Mouse (Mus musculus) thymus, postnatal 25 days (tissue): ENCODE measurements around the gene Pdik1l.
"Not testable (repeated sequence)": the region's sequence is repeated elsewhere in the genome, so short reads cannot be mapped to it uniquely, and the experiment has no call there.

Source experiments
- DNase-seq: peaks from one replicate; pipeline ENCODE4 v3.0.0; 2022

The Pdik1l gene

DNA sequence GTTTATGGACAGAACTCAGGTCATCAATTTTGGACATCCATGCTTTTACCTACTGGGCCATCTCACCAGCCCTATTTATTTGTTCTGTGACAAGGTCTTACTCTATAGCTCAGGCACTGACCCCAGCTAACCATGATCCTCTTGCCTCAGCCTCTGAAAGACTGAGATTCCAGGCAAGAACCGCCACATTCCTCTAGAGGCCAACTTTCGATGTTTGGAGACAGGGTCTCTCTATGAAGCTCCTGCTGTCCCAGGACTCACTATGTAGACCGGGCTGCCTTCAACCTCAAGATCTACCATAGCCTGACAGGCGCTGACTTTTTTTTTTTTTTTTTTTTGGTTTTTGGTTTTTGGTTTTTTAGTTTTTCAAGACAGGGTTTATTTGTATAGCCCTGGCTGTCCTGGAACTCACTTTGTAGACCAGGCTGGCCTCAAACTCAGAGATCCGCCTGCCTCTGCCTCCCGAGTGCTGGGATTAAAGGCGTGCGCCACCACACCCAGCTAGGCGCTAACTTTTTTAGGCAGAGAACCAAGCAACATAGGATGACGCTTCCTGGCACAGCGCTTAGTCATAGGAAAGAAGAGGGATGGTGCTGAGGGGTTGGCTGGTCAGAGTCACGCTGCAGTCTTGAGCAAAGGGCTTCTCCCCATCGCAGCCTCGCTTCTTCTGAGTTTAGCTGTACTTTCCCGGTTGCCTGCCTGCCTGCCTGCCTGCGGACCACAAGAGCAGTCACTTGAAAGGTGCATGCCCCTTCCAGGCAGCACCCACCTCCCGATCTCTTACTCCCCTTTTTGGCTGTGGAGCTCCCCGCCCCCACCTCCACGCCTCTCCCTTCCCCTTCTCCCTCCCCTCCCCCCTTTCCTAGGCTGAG, 11.2 kb upstream of the Pdik1l start:
- no peak for DNase-seq

DNA sequence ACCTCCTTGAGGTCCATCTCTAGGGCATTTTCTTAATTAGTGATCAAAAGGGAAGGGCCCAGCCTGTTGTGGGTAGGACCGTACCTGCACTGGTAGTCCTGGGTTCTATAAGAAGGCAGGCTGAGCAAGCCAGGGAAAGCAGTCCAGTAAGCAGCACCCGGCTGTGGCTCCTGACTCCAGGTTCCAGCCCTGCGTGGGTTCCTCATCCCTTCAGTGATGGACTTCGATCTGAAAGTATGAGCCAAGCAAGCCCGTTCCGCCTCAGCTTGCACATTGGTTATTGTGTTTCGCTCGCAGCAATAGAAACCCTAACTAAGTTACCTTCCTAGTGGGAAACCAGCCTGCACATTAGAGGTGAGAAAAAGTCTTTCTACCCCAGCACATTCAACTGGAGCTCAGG, 9.7 kb upstream of the Pdik1l start:
- no peak for DNase-seq

DNA sequence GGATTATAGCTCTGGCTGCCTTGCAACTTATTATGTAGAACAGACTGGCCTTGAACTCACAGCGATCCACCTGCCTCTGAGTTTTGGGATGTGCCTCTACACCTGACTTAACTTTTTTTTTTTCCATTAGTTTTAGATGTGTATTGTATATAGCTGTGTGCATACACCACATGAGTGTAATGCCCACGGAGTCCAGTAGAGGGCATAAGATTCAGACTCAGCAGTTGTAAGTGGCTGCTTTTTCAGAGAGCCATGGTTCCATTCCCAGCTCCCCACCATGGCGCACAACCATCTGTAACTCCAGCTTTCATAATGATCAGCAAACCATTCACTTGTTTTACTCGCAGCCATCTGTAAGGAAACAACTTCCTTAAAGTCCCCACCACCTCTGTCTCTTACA, 8.8 kb upstream of the Pdik1l start:
- no peak for DNase-seq

DNA sequence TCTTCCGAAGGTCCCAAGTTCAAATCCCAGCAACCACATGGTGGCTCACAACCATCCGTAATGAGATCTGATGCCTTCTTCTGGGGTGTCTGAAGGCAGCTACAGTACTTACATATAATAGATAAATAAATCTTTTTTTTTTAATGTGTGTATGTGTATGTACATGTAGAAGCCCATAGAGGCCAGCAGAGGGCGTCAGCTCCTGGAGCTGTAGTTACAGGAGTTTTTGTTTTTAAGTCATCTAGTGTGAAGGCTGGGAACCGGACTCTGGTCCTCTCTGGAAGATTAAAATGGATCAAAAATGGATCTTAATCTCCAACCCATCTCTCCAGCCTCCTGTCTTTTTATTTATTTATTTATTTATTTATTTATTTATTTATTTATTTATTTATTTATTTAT, 8.4 kb upstream of the Pdik1l start:
- not testable (repeated sequence) for DNase-seq

DNA sequence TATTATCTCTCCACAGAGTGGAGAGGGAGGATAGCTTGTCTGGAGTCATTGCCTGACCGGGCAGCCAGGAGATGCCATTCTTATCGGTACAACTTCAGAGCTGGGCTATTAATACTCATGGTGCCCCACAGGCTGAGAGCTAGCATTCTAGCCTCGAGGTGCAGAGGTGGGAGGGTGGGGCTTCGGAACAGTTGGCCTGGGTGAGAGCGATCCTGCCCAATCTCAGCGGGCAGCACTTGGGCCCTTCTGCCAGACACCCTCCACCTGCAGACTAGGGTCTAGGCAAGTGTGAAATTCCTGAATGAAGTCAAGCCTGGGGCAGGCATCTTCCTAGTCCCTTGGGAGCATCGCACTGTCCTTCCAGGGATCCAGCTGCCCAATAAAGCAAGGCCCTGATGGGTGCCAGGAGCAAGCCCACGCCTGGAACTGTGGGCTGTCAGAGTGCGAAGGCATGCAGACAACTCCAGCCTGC, 6.0 kb upstream of the Pdik1l start:
- DNase-seq = no peak

DNA sequence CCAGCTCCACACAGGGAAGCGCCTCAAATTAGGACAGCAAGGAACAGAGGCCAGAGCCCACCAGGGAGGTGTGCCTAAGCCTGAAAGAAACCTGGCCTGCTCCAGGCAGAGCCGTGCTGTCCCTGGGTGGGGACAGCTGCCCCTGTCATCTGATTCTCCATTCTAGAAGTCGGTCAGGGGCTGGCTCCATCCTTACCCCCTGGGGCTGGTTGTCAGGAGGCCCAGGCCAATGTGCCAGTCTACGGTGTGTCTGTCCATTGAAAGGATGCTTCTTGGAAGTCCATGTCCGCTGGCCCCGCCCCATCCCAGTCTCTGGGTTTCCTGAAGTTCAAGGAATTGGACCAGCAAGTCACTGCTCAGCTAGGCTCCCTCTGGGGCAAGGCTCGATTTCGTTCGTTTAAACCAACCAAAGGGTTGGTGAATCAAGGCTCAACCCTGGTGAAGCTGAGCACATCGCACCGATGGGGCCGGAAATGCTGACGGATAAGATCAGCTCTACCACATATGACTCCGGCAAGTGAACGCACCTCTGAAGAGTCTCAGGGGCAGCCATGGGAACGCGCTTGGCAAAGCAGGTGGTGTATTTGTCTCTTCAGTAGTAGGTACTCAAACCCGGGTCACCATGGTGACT, 5.5 kb upstream of the Pdik1l start:
- DNase-seq = no peak

DNA sequence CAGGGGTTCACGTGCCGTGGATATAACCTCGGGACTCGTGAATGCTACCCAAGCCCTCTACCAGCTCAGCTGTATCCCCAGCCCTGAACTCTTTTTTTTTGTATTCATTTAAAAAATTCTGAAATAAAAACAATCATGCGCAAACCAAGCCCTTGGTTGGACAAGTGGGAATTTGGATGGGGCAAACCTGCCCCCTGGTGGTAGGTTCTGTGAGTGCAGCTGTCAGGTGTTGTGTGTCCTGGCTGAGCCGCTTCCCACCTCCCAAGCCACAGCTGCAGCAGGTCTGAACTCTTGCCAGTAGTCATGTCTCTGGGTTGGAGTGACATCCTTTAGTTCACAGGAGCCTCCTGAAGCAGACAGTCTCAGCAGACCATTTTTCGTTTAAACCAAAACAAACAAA, 4.4 kb upstream of the Pdik1l start:
- peak; percentile 84 for DNase-seq

DNA sequence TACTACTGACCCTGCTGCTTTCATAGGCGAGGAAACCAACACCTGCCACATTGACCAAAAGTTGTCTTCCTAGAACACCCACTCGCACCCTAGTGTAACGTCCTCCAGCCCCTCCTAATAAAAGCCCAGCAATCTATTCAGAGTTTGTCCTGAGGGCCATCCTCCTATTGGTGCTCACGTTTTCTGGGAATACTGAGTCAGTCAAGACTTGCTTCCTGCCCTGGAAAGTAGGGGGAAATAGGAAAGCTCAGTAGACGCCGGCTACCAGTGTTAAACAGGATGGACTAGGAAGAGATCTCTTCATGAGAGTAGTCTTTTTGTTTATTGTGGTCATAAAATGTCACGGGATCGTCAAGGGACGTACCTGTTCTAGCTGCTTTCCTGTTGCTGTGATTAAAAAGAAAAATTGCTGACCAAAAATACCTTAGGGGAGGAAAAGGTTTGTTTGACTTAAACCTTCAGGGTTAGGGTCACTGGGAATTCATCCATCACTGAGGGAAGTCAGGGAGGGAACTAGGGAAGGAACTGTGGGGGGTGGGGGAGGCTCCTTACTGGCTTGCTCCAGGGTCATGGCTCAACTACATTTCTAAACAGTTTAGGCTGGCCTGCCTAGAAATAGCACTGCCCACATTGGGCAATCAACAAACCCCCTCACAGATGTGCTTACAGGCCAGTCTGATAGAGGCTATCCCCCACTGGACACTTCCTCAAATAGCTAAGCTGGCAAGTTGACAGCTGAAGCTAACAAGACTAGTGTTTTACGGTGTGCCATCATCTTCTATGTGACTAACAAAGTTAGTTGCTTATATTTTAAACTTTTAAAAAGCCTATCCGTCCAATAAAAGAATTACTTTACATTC, 932 bp upstream of the Pdik1l start:
- DNase-seq = no peak

DNA sequence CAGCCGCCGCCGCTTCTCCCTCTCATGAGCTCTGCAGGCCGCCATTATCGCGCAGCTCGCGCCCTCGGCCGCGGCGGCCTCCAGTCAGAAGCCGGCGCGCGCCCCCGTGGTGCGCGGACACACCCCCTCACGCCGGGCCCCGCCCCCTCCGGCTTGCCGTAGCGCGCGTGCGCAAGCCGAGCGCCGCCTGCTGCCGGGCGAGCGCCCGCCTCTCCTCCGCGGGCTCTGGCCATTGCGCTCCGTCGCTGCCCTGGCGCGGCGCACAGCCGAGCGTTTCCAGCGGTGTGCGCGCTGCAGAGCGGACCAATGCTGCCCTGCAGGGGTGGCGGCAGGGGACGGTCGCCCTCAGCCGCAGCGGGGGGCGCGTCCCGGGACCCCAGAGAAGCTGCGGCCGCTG, 529 bp downstream of the Pdik1l start:
- peak; percentile 98 for DNase-seq

DNA sequence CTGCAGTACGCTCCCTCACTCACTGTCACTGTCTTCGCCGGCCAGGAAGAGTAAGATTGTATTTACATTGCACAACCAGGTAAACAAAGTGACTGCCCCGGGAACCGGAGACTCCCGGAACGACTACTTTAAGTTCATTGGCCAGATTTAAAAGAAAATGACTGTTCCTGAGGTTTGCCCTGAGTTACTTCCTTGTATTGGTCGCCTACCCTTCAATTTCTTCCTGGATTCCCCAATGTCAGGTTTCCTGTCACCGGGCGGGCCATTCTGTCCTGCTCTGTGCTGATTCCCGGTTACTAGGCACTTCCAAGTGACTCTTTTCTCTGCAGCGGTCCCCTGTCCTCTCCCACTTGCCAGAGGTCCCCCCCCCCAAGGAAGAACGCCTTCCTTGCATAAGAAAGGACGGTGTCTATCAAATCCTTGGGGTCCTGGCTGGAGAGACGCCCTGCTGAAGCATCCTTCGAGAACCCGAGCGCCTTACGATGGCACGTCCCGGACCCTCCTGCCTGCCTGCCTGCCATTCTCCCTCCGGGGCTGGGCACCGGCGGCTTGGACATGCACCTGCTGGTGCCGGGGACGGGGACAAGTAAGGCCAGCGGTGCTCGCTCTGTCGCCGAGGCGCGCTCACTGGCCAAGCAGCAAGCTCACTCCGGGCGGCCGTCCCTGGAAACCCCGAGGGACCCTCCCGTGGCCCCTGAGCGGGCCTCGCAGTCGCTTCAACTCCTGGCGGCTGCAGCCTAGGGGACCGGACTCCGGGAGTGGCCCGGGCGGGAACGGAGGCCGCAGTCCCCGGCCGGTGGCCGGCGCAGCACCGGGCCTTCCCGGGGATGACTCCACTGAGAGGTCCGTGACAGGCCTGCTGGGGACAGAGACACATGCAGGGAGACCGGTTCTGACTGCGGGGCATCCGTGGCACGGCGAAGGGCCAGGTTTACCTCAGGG, 1.2 kb downstream of the Pdik1l start:
- DNase-seq = no peak

DNA sequence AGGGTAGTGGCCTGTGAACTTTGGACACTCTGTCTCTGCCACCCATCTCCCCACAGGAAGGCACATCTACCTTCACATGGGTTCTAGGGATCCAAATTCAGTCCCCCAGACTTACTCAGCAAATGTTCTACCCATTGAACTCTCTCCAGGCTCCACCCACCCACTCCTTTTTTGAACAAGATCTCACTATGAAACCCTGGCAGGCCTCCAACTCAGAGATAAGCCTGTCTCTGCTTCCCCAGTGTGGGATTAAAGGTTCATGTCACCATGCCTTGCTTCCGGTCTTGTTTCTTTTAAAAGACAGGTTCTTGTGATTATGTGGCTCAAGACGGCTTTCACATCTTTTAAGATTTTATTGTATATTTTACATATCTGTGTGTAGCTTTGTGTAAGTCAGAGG, 2.8 kb downstream of the Pdik1l start:
- DNase-seq = no peak

DNA sequence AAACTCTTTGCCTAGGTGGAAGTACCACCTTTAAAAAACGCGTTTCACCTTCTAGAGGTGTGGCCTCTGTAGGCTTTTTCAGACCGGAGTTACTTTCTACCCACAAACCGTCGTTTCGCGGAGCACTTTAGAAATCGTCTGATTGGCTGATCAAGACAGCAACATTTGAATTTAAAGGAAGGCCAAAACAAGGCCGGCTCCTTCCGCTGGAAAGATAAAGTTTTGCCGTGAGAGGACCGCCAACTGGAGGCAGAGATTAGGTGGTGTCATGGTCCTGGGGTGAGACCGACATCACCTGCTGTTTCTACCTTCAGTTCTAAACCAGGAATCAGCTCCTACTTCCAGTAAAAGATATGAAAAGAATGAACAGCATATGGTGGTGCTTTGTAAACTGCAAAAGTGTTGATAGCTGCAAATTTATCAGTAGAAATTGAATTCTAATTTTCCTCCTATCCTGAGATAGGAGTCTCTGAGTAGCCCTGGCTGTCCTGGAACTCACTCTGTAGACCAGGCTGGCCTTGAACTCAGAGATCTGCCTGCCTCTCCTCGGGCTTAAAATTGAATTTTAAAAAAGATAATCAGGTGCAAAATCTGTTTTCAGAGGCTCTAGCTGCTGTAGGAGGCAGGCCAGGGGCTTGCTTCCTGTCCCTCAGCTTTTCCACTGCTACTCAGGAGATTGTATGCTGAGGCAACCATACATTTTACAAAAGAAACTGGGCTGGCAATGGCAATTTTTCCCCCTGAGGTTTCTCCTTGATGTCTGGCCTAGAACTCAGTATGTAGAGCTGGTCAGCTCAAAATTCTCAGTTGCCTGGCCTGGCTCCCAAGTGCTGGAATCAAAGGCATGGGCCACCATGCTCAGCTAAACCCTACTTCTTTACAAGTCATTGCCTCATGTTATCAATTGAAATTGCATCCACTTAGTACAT, 14.0 kb downstream of the Pdik1l start:
- DNase-seq = peak; percentile 72

DNA sequence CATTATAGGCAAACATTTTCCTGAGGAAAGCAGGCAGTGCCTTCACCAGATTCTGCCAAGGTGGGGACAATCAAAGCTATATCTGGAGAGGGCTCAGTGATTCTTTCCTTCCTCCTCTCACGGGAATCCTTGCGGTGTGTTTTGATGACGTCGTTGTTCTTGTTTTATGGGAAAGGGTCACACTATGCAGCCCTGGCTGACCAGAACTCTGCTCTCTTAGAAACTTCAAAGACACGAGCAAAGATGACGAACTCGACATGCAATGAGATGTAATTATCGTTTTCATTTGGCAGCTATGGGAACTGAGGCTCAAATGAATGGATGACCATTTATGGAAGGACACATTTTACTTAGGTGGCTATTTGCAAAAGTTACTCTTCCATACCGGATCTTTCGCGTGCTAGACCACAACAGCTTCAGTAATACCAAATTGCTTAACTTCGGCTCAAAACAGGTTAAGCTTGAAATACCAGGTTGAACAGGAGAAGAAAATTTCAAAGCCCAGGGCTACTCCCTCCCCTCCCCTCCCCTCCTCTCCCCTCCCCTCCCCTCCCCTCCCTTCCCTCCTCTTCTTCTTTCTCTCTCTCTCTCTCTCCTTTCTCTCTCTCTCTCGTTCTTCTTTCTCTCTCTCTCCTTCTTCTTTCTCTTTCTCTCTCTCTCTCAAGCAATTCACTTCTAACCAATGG, 14.8 kb downstream of the Pdik1l start:
- DNase-seq = peak; percentile 21

DNA sequence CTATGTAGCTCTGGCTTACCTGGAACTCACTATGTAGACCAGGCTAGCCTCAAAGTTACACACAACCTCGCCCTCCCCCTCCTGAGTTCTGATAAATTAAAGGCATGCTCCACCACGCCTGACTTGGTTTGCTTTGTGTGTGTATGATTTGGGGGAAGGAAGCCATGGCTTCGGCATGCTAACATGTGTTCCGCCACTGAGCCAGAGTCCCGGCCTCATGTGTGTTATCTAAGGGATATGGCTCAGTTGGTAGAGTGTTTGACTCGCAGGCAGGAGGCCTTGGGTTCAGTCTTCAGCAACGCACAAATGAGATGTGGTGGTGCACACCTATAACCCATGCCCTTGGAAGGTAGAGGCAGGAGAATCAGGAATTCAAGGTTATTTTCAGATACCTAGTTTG, 15.7 kb downstream of the Pdik1l start:
- no peak for DNase-seq

DNA sequence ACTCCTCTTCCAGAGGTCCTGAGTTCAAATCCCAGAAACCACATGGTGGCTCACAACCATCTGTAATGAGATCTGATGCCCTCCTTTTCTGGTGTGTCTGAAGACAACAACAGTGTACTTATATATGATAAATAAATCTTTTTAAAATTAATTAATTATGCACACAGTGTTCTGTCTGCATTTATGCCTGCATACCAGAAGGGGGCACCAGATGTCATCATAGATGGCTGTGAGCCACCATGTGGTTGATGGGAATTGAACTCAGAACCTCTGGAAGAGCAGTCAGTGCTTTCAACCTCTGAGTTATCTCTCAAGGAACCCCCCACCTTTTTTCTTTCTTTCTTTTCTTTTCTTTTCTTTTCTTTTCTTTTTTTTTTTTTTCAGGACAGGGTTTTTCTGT, 18.1 kb downstream of the Pdik1l start:
- not testable (repeated sequence) for DNase-seq

DNA sequence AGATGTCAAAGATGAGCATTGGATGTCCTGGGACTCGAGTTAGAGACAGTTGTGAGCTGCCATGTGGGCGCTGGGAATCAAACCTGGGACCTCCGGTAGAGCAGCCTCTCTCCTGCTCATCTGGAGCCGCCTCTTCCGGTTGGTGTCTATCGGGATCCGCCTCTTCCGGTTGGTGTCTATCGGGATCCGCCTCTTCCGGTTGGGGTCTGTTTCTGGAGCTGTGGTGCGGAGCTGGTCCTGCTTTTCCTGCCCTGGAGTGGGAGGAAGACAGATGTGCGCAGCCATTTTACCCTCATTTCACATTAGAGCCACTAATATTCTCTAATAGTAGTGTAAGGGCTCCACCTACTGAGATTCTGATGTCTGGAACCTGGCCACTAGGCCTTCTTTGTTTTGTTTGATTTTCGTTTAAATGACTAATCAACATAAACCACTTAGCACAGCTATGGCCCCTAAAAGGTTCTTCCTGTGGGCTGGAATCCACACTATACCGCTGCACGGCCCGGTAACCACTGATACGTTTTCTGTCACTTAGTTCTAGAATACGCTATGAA, 19.5 kb downstream of the Pdik1l start:
- DNase-seq = no peak

DNA sequence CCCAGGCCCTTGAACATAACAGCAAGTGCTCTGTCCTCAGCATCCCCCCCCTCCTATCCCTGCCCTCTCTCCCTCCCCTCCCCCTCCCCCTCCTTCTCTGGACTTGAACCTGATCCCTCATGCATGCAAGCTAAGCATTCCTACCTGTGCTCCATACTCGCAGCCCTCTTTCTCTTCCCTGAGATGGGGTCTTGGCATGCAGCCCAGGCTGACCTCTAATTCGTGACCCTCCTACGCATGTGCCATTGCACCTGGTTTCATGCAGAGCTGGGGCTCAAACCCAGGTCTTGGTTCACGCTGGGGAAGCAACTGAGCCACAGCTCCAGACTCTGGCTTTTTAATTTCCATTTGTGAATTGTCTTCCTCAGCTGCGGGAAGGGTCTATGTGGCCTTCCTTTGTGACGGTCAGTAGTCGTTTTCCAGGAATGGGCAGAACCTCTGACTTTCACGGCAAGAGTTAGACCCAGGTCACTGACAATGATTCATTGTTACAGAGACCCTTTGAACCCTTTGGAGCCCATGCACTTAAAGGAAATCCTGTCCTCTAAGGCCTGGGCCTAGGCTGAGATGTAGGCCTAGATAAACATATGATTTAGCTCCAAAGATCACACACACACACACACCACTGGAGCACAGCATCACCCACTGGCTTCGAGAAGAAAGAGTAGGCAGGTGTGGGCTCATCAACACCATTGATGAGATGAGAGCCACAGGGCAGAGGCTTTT, 21.7 kb downstream of the Pdik1l start:
- DNase-seq = no peak

DNA sequence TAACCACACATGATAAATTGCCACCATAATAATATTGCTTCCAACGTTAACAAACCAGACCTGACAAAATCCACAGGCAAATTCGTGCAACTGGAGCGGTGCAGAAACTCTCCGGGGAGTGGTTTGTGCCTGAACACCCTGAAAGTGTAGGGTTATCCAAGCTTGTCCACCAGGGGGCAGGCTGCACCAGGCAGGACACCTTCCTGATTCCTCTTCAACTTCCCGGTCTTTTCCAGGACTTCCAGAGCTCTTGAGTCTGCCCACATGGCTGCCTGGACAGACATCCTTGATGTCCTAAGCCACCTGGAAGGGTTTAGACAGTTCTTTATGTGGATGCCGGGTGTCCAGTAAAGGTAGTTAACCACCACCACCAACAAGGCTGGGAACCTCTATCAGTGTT, 24.5 kb downstream of the Pdik1l start:
- DNase-seq = peak; percentile 57

DNA sequence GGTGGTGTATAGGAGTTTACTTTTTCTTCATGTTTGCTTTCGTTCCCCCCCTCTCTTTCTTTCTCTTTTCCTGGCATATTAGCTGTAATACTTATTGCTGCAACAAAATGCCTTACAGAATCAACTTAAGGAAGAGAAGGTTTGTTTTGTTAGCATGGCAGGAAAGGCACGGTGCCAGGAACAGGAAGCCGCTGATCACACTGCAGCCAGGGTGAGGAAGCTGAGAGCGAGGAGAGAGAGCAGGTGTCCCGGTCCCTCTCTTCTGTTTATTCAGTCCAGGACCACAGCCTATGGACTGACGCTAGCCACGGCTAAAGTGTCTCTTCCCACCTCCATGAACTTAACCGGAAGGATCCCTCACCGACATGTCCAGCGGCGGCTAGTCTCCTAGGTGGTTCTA, 29.3 kb downstream of the Pdik1l start:
- no peak for DNase-seq
